Mouse (Mus musculus): ENCODE data around the gene Fggy.

Fggy gene

GRCm38 (mm10) chr4:95906141-95906540 is 348.8 kb downstream of the Fggy start:
- no peak for DNase-seq (ENCODE audit: low spot score)

GRCm38 (mm10) chr4:95909689-95910654 is 352.7 kb downstream of the Fggy start:
- DNase-seq (ENCODE audit: low spot score): no peak

- peak; percentile 53 for DNase-seq (ENCODE audit: low spot score)
Measured at GRCm38 (mm10) chr4:95913026-95913425, 355.7 kb downstream of the Fggy start.

- DNase-seq (ENCODE audit: low spot score): no peak
Measured at GRCm38 (mm10) chr4:95915628-95916579, 358.6 kb downstream of the Fggy start.

GRCm38 (mm10) chr4:95917703-95918102 is 360.4 kb downstream of the Fggy start:
- no peak for DNase-seq (ENCODE audit: low spot score)

GRCm38 (mm10) chr4:95920448-95920847 is 363.1 kb downstream of the Fggy start:
- DNase-seq (ENCODE audit: low spot score): no peak

- DNase-seq (ENCODE audit: low spot score): peak; percentile 79
Measured at GRCm38 (mm10) chr4:95924210-95925184, 367.2 kb downstream of the Fggy start.

- DNase-seq (ENCODE audit: low spot score): no peak
Measured at GRCm38 (mm10) chr4:95928846-95929245, 371.5 kb downstream of the Fggy start.

- DNase-seq (ENCODE audit: low spot score): no peak
Measured at GRCm38 (mm10) chr4:95929936-95930335, 372.6 kb downstream of the Fggy start.

- no peak for DNase-seq (ENCODE audit: low spot score)
Measured at GRCm38 (mm10) chr4:95931331-95931730, 374.0 kb downstream of the Fggy start.

- DNase-seq (ENCODE audit: low spot score): peak; percentile 17
Measured at GRCm38 (mm10) chr4:95933801-95934356, 376.6 kb downstream of the Fggy start.

- no peak for DNase-seq (ENCODE audit: low spot score)
Measured at GRCm38 (mm10) chr4:95934384-95935035, 377.2 kb downstream of the Fggy start.

GRCm38 (mm10) chr4:95938701-95939100 is 381.4 kb downstream of the Fggy start:
- DNase-seq (ENCODE audit: low spot score): no peak

GRCm38 (mm10) chr4:95947896-95948295 is 390.6 kb downstream of the Fggy start:
- DNase-seq (ENCODE audit: low spot score): no peak

GRCm38 (mm10) chr4:95953328-95953727 is 396.0 kb downstream of the Fggy start:
- DNase-seq (ENCODE audit: low spot score): peak; percentile 10

- DNase-seq (ENCODE audit: low spot score): no peak
Measured at GRCm38 (mm10) chr4:95966928-95967724, 409.8 kb downstream of the Fggy start, which contains the start of gene Hook1. Gene Hook1, plus strand, starts transcription at chr4:95967240.

Measured in adipocyte (in vitro differentiated cells).